Mouse (Mus musculus): Measurements from ENCODE around the gene Ly86.

- TF ChIP-seq CTCF (IDR thresholded peaks at IDR 0.05): no peak
- TF ChIP-seq EP300 (IDR thresholded peaks at IDR 0.05; ENCODE audit: insufficient read depth, low read depth, low read length): no peak
- no peak for TF ChIP-seq POLR2A (IDR thresholded peaks at IDR 0.05; ENCODE audit: insufficient read depth, low read depth, low read length)
Measured at GRCm38 (mm10) chr13:37451021-37451420, 106.0 kb downstream of the Ly86 start.
